In the genomic region with DNA sequence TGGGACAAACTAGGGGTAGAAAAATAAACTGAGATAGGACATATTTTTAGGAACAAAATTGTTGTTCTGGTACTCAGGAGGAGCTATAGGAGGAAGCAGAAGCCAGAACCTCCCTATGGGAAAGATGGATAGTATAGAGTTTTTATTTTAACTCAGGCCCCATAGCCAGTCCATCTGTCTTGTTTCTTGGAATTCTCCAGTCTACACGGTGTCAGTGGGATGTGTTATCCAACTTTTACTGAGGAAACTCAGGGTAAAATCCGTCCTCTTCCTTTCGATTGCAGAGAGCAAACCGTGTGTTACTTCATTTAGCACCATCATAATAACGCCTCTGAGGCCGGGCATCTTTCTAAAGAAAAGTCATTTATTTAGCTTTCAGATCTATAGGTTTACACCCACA, we compare ENCODE assay signal across 15 mouse cellular contexts.
"Had no signal": no experiment of that assay in that cellular context is flagged by ENCODE, and none has a peak within 500 bp of the region (broad histone marks: within the 10 kb centered on the region; RNA-seq: fewer than 3 reads in every experiment).

No protein-coding gene starts in this region.

- H3K4me3 ChIP-seq: neural tube, embryonic 13.5 days; neural tube, embryonic 15.5 days; stomach, embryonic 15.5 days had no signal

- DNase-seq: right cerebral cortex, adult 18-20 months; right cerebral cortex, postnatal 14 days; right cerebral cortex, postnatal 25 days; right cerebral cortex, postnatal 4 days; spleen, adult 18-20 months; thymus, adult 18-20 months; thymus, adult 2 months; thymus, postnatal 14 days; thymus, postnatal 25 days; thymus, postnatal 36 days; thymus, postnatal 4 days had no signal

- H3K27ac ChIP-seq: neural tube, embryonic 13.5 days; neural tube, embryonic 15.5 days; stomach, embryonic 15.5 days; stomach, postnatal 0 days had no signal
